Mouse (Mus musculus): Measurements from ENCODE around the gene Oas1h. TPM values are rescaled to one million over a fixed set of nuclear protein-coding genes. Genes with fewer than 3 reads are reported as not detected.

Gene Oas1h
- total RNA-seq (2012; rRNA removed), result not detected in 2 replicates
- polyA plus RNA-seq (2012; ENCODE audit: insufficient read depth in 1 of 2, insufficient read length in 2 of 2, low read depth in 1 of 2, low replicate concordance in 2 of 2, missing spikeins in 1 of 2), result not detected

DNA sequence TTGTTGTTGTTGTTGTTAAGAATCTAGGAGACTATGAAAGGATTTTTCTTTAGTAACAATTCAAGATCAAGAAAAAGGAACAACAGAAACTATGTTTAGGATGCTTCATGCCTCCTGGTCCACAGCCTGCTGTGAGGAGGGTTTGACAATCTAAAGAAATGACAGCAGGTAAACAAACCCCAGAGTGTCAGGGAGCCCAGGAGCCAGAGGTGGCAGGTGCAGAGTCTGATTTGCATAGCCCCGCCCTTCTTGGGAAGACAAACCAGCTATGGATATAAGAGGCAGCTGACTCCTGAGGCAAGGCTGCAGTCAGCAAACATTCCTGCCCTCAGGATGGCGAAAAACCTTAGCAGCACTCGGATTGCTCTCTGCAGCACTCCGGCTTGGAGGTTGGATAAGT lies at the start of gene Oas1h:
Oas1h (plus strand) TSS at position 301 of the 400 bp plus-strand sequence.
- no peak for DNase-seq (ENCODE audit: low read depth, low spot score)
- Histone ChIP-seq H3K27me3 (ENCODE audit: control insufficient read depth in 1 of 2, insufficient read depth in 2 of 2, low read length in 2 of 2) (no peaks in the 10 kb centered on the region), H3K4me1 (ENCODE audit: control insufficient read depth in 1 of 2, insufficient read depth in 2 of 2, low read length in 2 of 2) (no peaks in the 10 kb centered on the region), H3K9me3 (replicated peaks; ENCODE audit: insufficient read depth, low read length) (no peaks in the 10 kb centered on the region), H3K79me2 (ENCODE audit: control insufficient read depth, insufficient read depth, low read length, poor library complexity) (no peaks in the 10 kb centered on the region), H3K36me3 (ENCODE audit: control insufficient read depth in 1 of 2, insufficient read depth in 2 of 2, low read length in 2 of 2) (no peaks in the 10 kb centered on the region), H3K9ac (ENCODE audit: control insufficient read depth, low read depth, low read length, poor library complexity, severe bottlenecking) (no peak within 1 kb of the TSS), H3K4me3 (ENCODE audit: control insufficient read depth in 1 of 2, insufficient read depth in 1 of 2, low read depth in 2 of 2, low read length in 2 of 2) (no peak within 1 kb of the TSS), H3K27ac (ENCODE audit: control insufficient read depth, low read depth, low read length) (no peak within 1 kb of the TSS)
- TF ChIP-seq ELF1 (IDR thresholded peaks at IDR 0.05; ENCODE audit: low read depth, low read length), result no peak
- no peak for TF ChIP-seq HCFC1 (IDR thresholded peaks at IDR 0.05; ENCODE audit: low read depth, low read length)
- no peak for TF ChIP-seq GABPA (IDR thresholded peaks at IDR 0.05; ENCODE audit: low read depth, low read length)
- no peak for TF ChIP-seq TBP (IDR thresholded peaks at IDR 0.05; ENCODE audit: low read depth, low read length)
- no peak for TF ChIP-seq MAX (IDR thresholded peaks at IDR 0.05; ENCODE audit: low read length)
- TF ChIP-seq SIN3A (IDR thresholded peaks at IDR 0.05; ENCODE audit: low read length), result no peak

DNA sequence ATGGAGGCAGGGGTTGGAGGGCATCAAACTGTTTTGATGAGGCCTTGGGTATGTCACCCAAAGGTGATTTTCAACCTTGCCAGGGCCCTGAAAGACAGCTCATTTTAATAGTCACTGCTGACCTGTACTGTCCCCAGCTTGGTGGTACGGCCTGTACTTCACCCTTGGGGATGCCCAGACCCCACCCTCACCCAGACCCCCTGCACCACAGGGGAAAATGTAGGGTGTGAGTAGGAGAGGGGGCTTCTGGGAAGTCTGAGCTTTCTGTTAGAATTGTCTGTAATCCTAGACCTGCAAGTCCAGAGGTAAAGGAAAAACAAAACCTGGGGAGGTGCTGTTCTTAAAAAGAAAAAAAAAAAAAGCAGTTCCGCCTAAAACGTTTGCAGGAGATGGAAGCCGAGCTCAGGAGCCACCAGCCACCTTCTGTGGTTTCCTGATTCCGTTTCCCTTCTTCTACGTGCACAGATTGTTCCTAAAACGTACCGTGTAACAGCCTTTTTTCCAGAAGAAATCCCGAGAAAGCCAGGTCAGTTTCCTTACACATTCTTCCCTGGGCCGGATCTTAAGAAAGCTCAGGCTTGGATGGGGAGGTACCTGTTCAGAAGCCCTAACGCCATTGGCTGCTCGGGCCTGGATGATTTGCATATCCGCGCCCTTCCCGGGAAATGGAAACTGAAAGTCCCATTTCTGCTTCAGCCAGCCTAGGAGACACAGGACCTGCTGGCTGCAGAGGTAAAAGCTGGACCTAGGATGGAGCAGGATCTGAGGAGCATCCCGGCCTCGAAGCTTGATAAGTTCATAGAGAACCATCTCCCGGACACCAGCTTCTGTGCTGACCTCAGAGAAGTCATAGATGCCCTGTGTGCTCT lies 49.0 kb upstream of the Oas1h start, which contains the start of gene Oas1c:
Oas1c (minus strand) TSS at position 564 of the 869 bp plus-strand sequence.
- peak within 1 kb of the TSS; percentile 76 to 78 for H3K4me3 ChIP-seq (ENCODE audit: control insufficient read depth in 1 of 2, insufficient read depth in 1 of 2, low read depth in 2 of 2, low read length in 2 of 2)
- no peaks in the 10 kb centered on the region for H3K79me2 ChIP-seq (ENCODE audit: control insufficient read depth, insufficient read depth, low read length, poor library complexity)
- TF ChIP-seq ETS1 (IDR thresholded peaks at IDR 0.05; ENCODE audit: low read depth, low read length), result peak; percentile 38; the same call in 1 of the 2 replicates
- no peak for TF ChIP-seq MAZ (IDR thresholded peaks at IDR 0.05; ENCODE audit: low read depth, low read length)
- no peak for TF ChIP-seq RAD21 (IDR thresholded peaks at IDR 0.05; ENCODE audit: low read depth, low read length)
- no peak for TF ChIP-seq MYC (IDR thresholded peaks at IDR 0.05; ENCODE audit: low read depth, low read length)
- TF ChIP-seq GATA1 (IDR thresholded peaks at IDR 0.05; ENCODE audit: low read depth, low read length), result no peak
- no peak for TF ChIP-seq MYB (IDR thresholded peaks at IDR 0.05; ENCODE audit: low read depth, low read length)
- TF ChIP-seq ELF1 (IDR thresholded peaks at IDR 0.05; ENCODE audit: low read depth, low read length), result 0 out of 2 replicates have a peak, but pooled peaks have one; percentile 52
- TF ChIP-seq USF1 (IDR thresholded peaks at IDR 0.05; ENCODE audit: low read depth, low read length), result no peak
- TF ChIP-seq ZMIZ1 (IDR thresholded peaks at IDR 0.05; ENCODE audit: low read depth, low read length), result no peak
- TF ChIP-seq TCF12 (IDR thresholded peaks at IDR 0.05; ENCODE audit: low read depth, low read length), result no peak
- TF ChIP-seq NRF1 (IDR thresholded peaks at IDR 0.05; ENCODE audit: insufficient read depth, low read depth, low read length, poor library complexity, severe bottlenecking), result no peak
- no peak for TF ChIP-seq JUND (IDR thresholded peaks at IDR 0.05; ENCODE audit: low read depth, low read length)
- TF ChIP-seq CHD1 (IDR thresholded peaks at IDR 0.05; ENCODE audit: low read depth, low read length), result no peak
- TF ChIP-seq TBP (IDR thresholded peaks at IDR 0.05; ENCODE audit: low read depth, low read length), result peak; percentile 54; the same call in 1 of the 2 replicates
- TF ChIP-seq HCFC1 (IDR thresholded peaks at IDR 0.05; ENCODE audit: low read depth, low read length), result peak; percentile 54; the same call in 1 of the 2 replicates
- TF ChIP-seq NELFE (IDR thresholded peaks at IDR 0.05; ENCODE audit: low read depth, low read length), result peak; percentile 66
- TF ChIP-seq ZC3H11A (IDR thresholded peaks at IDR 0.05; ENCODE audit: low read depth, low read length), result no peak
- TF ChIP-seq RCOR1 (IDR thresholded peaks at IDR 0.05; ENCODE audit: low read depth, low read length), result peak; percentile 12; the same call in 1 of the 2 replicates
- TF ChIP-seq CHD2 (IDR thresholded peaks at IDR 0.05; ENCODE audit: low read length), result no peak
- no peak for TF ChIP-seq UBTF (IDR thresholded peaks at IDR 0.05; ENCODE audit: borderline replicate concordance, insufficient read depth, low read depth, low read length)
- no peak; a peak in 1 of 4 replicates for TF ChIP-seq EP300 (IDR thresholded peaks at IDR 0.05; ENCODE audit: low read depth in 1 of 2, low read length in 2 of 2)
- peak in 1 of 2 experiments; percentile 63; a peak in 2 of 4 replicates for TF ChIP-seq POLR2A (IDR thresholded peaks at IDR 0.05; ENCODE audit: control insufficient read depth in 1 of 2, insufficient read depth in 1 of 2, low read depth in 1 of 2, low read length in 2 of 2, poor library complexity in 1 of 2)
- TF ChIP-seq ZNF384 (IDR thresholded peaks at IDR 0.05; ENCODE audit: low read depth, low read length), result peak; percentile 95
- TF ChIP-seq TAL1 (IDR thresholded peaks at IDR 0.05; ENCODE audit: low read length), result no peak
- peak; percentile 47; the same call in 1 of the 2 replicates for TF ChIP-seq POLR2AphosphoS2 (IDR thresholded peaks at IDR 0.05; ENCODE audit: low read length)
- TF ChIP-seq SIN3A (IDR thresholded peaks at IDR 0.05; ENCODE audit: low read length), result peak; percentile 39; the same call in 1 of the 2 replicates
- no peak for TF ChIP-seq E2F4 (IDR thresholded peaks at IDR 0.05; ENCODE audit: borderline replicate concordance, low read depth, low read length)
- H3K27me3 ChIP-seq (ENCODE audit: control insufficient read depth in 1 of 2, insufficient read depth in 2 of 2, low read length in 2 of 2), result no peaks in the 10 kb centered on the region
- no peak within 1 kb of the TSS for H3K27ac ChIP-seq (ENCODE audit: control insufficient read depth, low read depth, low read length)
- no peaks in the 10 kb centered on the region for H3K36me3 ChIP-seq (ENCODE audit: control insufficient read depth in 1 of 2, insufficient read depth in 2 of 2, low read length in 2 of 2)
- peak within 1 kb of the TSS; percentile 66 for H3K9ac ChIP-seq (ENCODE audit: control insufficient read depth, low read depth, low read length, poor library complexity, severe bottlenecking)
- H3K9me3 ChIP-seq (replicated peaks; ENCODE audit: insufficient read depth, low read length), result no peaks in the 10 kb centered on the region
- peaks cover 2 to 9% of the 10 kb centered on the region in 2 experiments; a peak in 2 of 4 replicates for H3K4me1 ChIP-seq (ENCODE audit: control insufficient read depth in 1 of 2, insufficient read depth in 2 of 2, low read length in 2 of 2)
- DNase-seq (ENCODE audit: low read depth, low spot score), result peak; percentile 93

All from MEL (cell line).